Mouse (Mus musculus) liver, postnatal 0 days (tissue): ENCODE results near the gene Anxa4.

Experiments
- CTCF ChIP-seq: sonication (generic); IDR thresholded peaks from 2 replicates; pipeline ENCODE4 v1.5.1; 2016; ENCODE audit warnings: antibody characterized with exemption, low read depth
- EP300 ChIP-seq: IDR thresholded peaks from 2 replicates; pipeline ENCODE4 v1.6.1; 2016; ENCODE audit warnings: antibody characterized with exemption, low read depth, mild to moderate bottlenecking

GRCm38 (mm10) chr6:86841949-86842348 lies 48.6 kb upstream of the Anxa4 start:
- TF ChIP-seq CTCF (no peak), EP300 (no peak)
